Mouse (Mus musculus) MEL (cell line): Measurements from ENCODE around the gene Auts2. TPM values are rescaled to one million over a fixed set of nuclear protein-coding genes. Genes with fewer than 3 reads are reported as not detected.

Experiments used
- DNase-seq: peaks from one replicate; pipeline ENCODE4 v3.0.0; 2011; ENCODE audit warnings: low read depth, low spot score
- H3K27ac ChIP-seq: 2 replicates; pipeline ENCODE4 v1.5.1; 2012; ENCODE audit warnings: low read depth, mild to moderate bottlenecking, control low read depth, low read length, moderate library complexity; ENCODE audit not compliant: control insufficient read depth
- H3K27me3 ChIP-seq, 2 experiments: fragments of 150-350 bp in 1 of 2; sonication (generic) in 1 of 2; 2 replicates each; pipeline ENCODE4 v1.6.1; 2012; ENCODE audit warnings: low read length in 2 of 2, mild to moderate bottlenecking in 2 of 2, improper control_type of control experiment in 1 of 2, moderate library complexity in 1 of 2; ENCODE audit not compliant: insufficient read depth in 2 of 2, control insufficient read depth in 1 of 2
- H3K36me3 ChIP-seq, 2 experiments: 2 replicates each; pipeline ENCODE4 v1.6.1; 2012 to 2014; ENCODE audit warnings: low read length in 2 of 2, improper control_type of control experiment in 1 of 2, inconsistent platforms in 1 of 2, mild to moderate bottlenecking in 1 of 2; ENCODE audit not compliant: insufficient read depth in 2 of 2, control insufficient read depth in 1 of 2
- H3K4me1 ChIP-seq, 2 experiments: fragments of 150-350 bp in 1 of 2; sonication (generic) in 1 of 2; 2 replicates each; pipeline ENCODE4 v1.6.1; 2012; ENCODE audit warnings: low read length in 2 of 2, improper control_type of control experiment in 1 of 2, mild to moderate bottlenecking in 1 of 2; ENCODE audit not compliant: insufficient read depth in 2 of 2, control insufficient read depth in 1 of 2
- H3K4me3 ChIP-seq, 2 experiments: fragments of 150-350 bp in 1 of 2; sonication (generic) in 1 of 2; 2 replicates each; pipeline ENCODE4 v1.5.1; 2012; ENCODE audit warnings: low read depth in 2 of 2, low read length in 2 of 2, mild to moderate bottlenecking in 2 of 2, moderate library complexity in 2 of 2, control low read depth in 1 of 2, improper control_type of control experiment in 1 of 2; ENCODE audit not compliant: control insufficient read depth in 1 of 2, insufficient read depth in 1 of 2
- H3K79me2 ChIP-seq: 2 replicates; pipeline ENCODE4 v1.6.1; 2012; ENCODE audit warnings: mild to moderate bottlenecking, low read length, moderate library complexity; ENCODE audit not compliant: control insufficient read depth, poor library complexity, insufficient read depth
- H3K9ac ChIP-seq: 2 replicates; pipeline ENCODE4 v1.6.1; 2012; ENCODE audit warnings: low read depth, mild to moderate bottlenecking, control low read depth, low read length, moderate library complexity; ENCODE audit not compliant: control insufficient read depth, poor library complexity, severe bottlenecking
- H3K9me3 ChIP-seq: fragments of 150-350 bp; sonication (generic); replicated peaks from 2 replicates; pipeline ENCODE4 v1.6.1; 2012; ENCODE audit warnings: mild to moderate bottlenecking, low read length, improper control_type of control experiment, moderate library complexity; ENCODE audit not compliant: insufficient read depth
- BHLHE40 ChIP-seq: IDR thresholded peaks from 2 replicates; pipeline ENCODE4 v1.6.1; 2012; ENCODE audit warnings: low read depth, mild to moderate bottlenecking, inconsistent platforms, low read length, improper control_type of control experiment, borderline replicate concordance
- CTCF ChIP-seq, 3 experiments: IDR thresholded peaks in 2 of 3; conservative IDR thresholded peaks in 1 of 3; 2 replicates each; pipeline ENCODE4 v1.5.1; 2011 to 2012; ENCODE audit warnings: low read length in 3 of 3, low read depth in 2 of 3, mild to moderate bottlenecking in 2 of 3, improper control_type of control experiment in 1 of 3, inconsistent platforms in 1 of 3, mixed read lengths in 1 of 3, moderate library complexity in 1 of 3; ENCODE audit not compliant: control insufficient read depth in 1 of 3, insufficient read depth in 1 of 3, poor library complexity in 1 of 3, severe bottlenecking in 1 of 3
- ELF1 ChIP-seq: IDR thresholded peaks from 2 replicates; pipeline ENCODE4 v1.6.1; 2014; ENCODE audit warnings: low read depth, mild to moderate bottlenecking, inconsistent platforms, low read length, improper control_type of control experiment, moderate library complexity
- EP300 ChIP-seq, 2 experiments: IDR thresholded peaks; 2 replicates each; pipeline ENCODE4 v1.6.1; 2011; ENCODE audit warnings: improper control_type of control experiment in 2 of 2, low read length in 2 of 2, low read depth in 1 of 2, mild to moderate bottlenecking in 1 of 2
- HCFC1 ChIP-seq: IDR thresholded peaks from 2 replicates; pipeline ENCODE4 v1.6.1; 2012; ENCODE audit warnings: low read depth, mild to moderate bottlenecking, inconsistent platforms, low read length, improper control_type of control experiment, moderate library complexity
- JUND ChIP-seq: IDR thresholded peaks from 2 replicates; pipeline ENCODE4 v1.6.1; 2011; ENCODE audit warnings: low read depth, mild to moderate bottlenecking, improper control_type of control experiment, low read length
- MAZ ChIP-seq: IDR thresholded peaks from 2 replicates; pipeline ENCODE4 v1.6.1; 2012; ENCODE audit warnings: low read depth, mild to moderate bottlenecking, inconsistent platforms, low read length, improper control_type of control experiment
- MEF2A ChIP-seq: IDR thresholded peaks from 2 replicates; pipeline ENCODE4 v1.6.1; 2014; ENCODE audit warnings: low read depth, mild to moderate bottlenecking, inconsistent platforms, low read length, improper control_type of control experiment; ENCODE audit not compliant: poor library complexity, insufficient replicate concordance, severe bottlenecking; ENCODE audit errors: extremely low read depth
- MYC ChIP-seq: IDR thresholded peaks from 2 replicates; pipeline ENCODE4 v1.6.1; 2011; ENCODE audit warnings: low read depth, mild to moderate bottlenecking, low read length, improper control_type of control experiment, moderate library complexity
- NRF1 ChIP-seq: IDR thresholded peaks from 2 replicates; pipeline ENCODE4 v1.6.1; 2014; ENCODE audit warnings: low read depth, mild to moderate bottlenecking, inconsistent platforms, low read length, improper control_type of control experiment, moderate library complexity; ENCODE audit not compliant: poor library complexity, insufficient read depth, severe bottlenecking
- POLR2A ChIP-seq, 2 experiments: IDR thresholded peaks; 2 replicates each; pipeline ENCODE4 v1.6.1; 2011 to 2012; ENCODE audit warnings: low read length in 2 of 2, mild to moderate bottlenecking in 2 of 2, control low read depth in 1 of 2, improper control_type of control experiment in 1 of 2, low read depth in 1 of 2, moderate library complexity in 1 of 2; ENCODE audit not compliant: control insufficient read depth in 1 of 2, insufficient read depth in 1 of 2, poor library complexity in 1 of 2
- RCOR1 ChIP-seq: IDR thresholded peaks from 2 replicates; pipeline ENCODE4 v1.6.1; 2012; ENCODE audit warnings: low read depth, mild to moderate bottlenecking, inconsistent platforms, low read length, improper control_type of control experiment
- SMC3 ChIP-seq: IDR thresholded peaks from 2 replicates; pipeline ENCODE4 v1.6.1; 2011; ENCODE audit warnings: low read depth, low read length, improper control_type of control experiment
- USF1 ChIP-seq: IDR thresholded peaks from 2 replicates; pipeline ENCODE4 v1.6.1; 2014; ENCODE audit warnings: low read depth, mild to moderate bottlenecking, inconsistent platforms, low read length, improper control_type of control experiment, moderate library complexity
- ZC3H11A ChIP-seq: IDR thresholded peaks from 2 replicates; pipeline ENCODE4 v1.6.1; 2012; ENCODE audit warnings: low read depth, mild to moderate bottlenecking, inconsistent platforms, low read length, improper control_type of control experiment
- ZMIZ1 ChIP-seq: IDR thresholded peaks from 2 replicates; pipeline ENCODE4 v1.6.1; 2012; ENCODE audit warnings: low read depth, mild to moderate bottlenecking, inconsistent platforms, low read length, improper control_type of control experiment, moderate library complexity
- polyA plus RNA-seq, 2 experiments: library from polyadenylated mRNA; stranded (reverse) in 1 of 2; unstranded in 1 of 2; fragments of >175 nt in 1 of 2; fragments of >200 nt in 1 of 2; gene quantifications; 2 replicates each; pipeline versions ENCODE4 v1.2.1 to v1.2.4; 2012; ENCODE audit warnings: low replicate concordance in 2 of 2, low read depth in 1 of 2; ENCODE audit not compliant: insufficient read length in 2 of 2, insufficient read depth in 1 of 2, missing spikeins in 1 of 2
- total RNA-seq: library from RNA; depleted of rRNA; stranded (reverse); fragments of 300-350 nt; gene quantifications from 2 replicates; pipeline ENCODE4 v1.2.3, GENCODE M21; 2012

Auts2 gene
- total and polyA plus RNA-seq, 3 experiments = not detected

GRCm38 (mm10) chr5:132255579-132255978 is 287.6 kb downstream of the Auts2 start:
- TF ChIP-seq MEF2A (no peak), NRF1 (no peak), HCFC1 (no peak), CTCF (IDR thresholded peaks at IDR 0.05 in 2 of 3, conservative IDR thresholded peaks at IDR 0.05 in 1 of 3; ENCODE audit: control insufficient read depth in 1 of 3, insufficient read depth in 1 of 3, low read depth in 2 of 3, low read length in 3 of 3, poor library complexity in 1 of 3, severe bottlenecking in 1 of 3) (no peak), BHLHE40 (no peak), USF1 (no peak), EP300 (IDR thresholded peaks at IDR 0.05; ENCODE audit: low read depth in 1 of 2, low read length in 2 of 2) (no peak), RCOR1 (no peak), POLR2A (IDR thresholded peaks at IDR 0.05; ENCODE audit: control insufficient read depth in 1 of 2, insufficient read depth in 1 of 2, low read depth in 1 of 2, low read length in 2 of 2, poor library complexity in 1 of 2) (no peak), MAZ (no peak)
- TF ChIP-seq, all 39 proteins: peak for 0
- no peak overlapping the region for H3K4me3 ChIP-seq
- H3K27me3 ChIP-seq = no peaks in the 10 kb centered on the region
- no peaks in the 10 kb centered on the region for H3K9me3 ChIP-seq
- H3K79me2 ChIP-seq = no peaks in the 10 kb centered on the region
- no peaks in the 10 kb centered on the region for H3K36me3 ChIP-seq
- DNase-seq = no peak
- no peak overlapping the region for H3K27ac ChIP-seq
- H3K9ac ChIP-seq = no peak overlapping the region
- no peaks in the 10 kb centered on the region for H3K4me1 ChIP-seq

GRCm38 (mm10) chr5:132249523-132249922 is 293.6 kb downstream of the Auts2 start:
- Histone ChIP-seq H3K27me3 (no peaks in the 10 kb centered on the region), H3K27ac (no peak overlapping the region), H3K9me3 (no peaks in the 10 kb centered on the region), H3K4me3 (no peak overlapping the region), H3K36me3 (no peaks in the 10 kb centered on the region), H3K79me2 (no peaks in the 10 kb centered on the region), H3K4me1 (no peaks in the 10 kb centered on the region), H3K9ac (no peak overlapping the region)
- TF ChIP-seq HCFC1 = no peak
- TF ChIP-seq NRF1 = no peak
- TF ChIP-seq ZMIZ1 = no peak
- TF ChIP-seq SMC3 = no peak
- no peak for TF ChIP-seq JUND
- TF ChIP-seq MYC = no peak
- TF ChIP-seq ELF1 = no peak
- no peak for TF ChIP-seq ZC3H11A
- no peak for DNase-seq
